Mouse (Mus musculus) embryonic facial prominence, embryonic 14.5 days (tissue): ENCODE measurements around the gene Bcl7a. TPM values are rescaled to one million over a fixed set of nuclear protein-coding genes. Genes with fewer than 3 reads are reported as not detected.

Experiments
- ATAC-seq: fragments of 200-750 bp; cut with Nextera tagmentation; 2 replicates; pipeline ENCODE4 v1.8.0; 2017; ENCODE audit warnings: low read depth, moderate number of reproducible peaks, moderate TSS enrichment
- DNase-seq: peaks from one replicate; pipeline ENCODE4 v3.0.0-alpha.2; 2015; ENCODE audit warnings: low spot score
- H3K27ac ChIP-seq: fragments of 300-500 bp; sonication (generic); replicated peaks from 2 replicates; pipeline ENCODE4 v1.5.1; 2014; ENCODE audit warnings: low read depth, mild to moderate bottlenecking, low read length, moderate library complexity
- H3K27me3 ChIP-seq: fragments of 300-500 bp; sonication (generic); replicated peaks from 2 replicates; pipeline ENCODE4 v1.6.1; 2014; ENCODE audit warnings: low read length; ENCODE audit not compliant: control insufficient read depth, insufficient read depth
- H3K36me3 ChIP-seq: fragments of 300-500 bp; sonication (generic); 2 replicates; pipeline ENCODE4 v1.6.1; 2014; ENCODE audit warnings: low read length, mixed read lengths; ENCODE audit not compliant: control insufficient read depth, insufficient read depth
- H3K4me1 ChIP-seq: fragments of 300-500 bp; sonication (generic); 2 replicates; pipeline ENCODE4 v1.6.1; 2014; ENCODE audit warnings: antibody characterized with exemption, low read length; ENCODE audit not compliant: control insufficient read depth, insufficient read depth
- H3K4me2 ChIP-seq: fragments of 300-500 bp; sonication (generic); 2 replicates; pipeline ENCODE4 v1.6.1; 2014; ENCODE audit warnings: low read depth, mild to moderate bottlenecking, low read length, moderate library complexity, mixed read lengths
- H3K4me3 ChIP-seq: fragments of 300-500 bp; sonication (generic); 2 replicates; pipeline ENCODE4 v1.5.1; 2014; ENCODE audit warnings: low read depth, mild to moderate bottlenecking, low read length
- H3K9ac ChIP-seq: fragments of 300-500 bp; sonication (generic); 2 replicates; pipeline ENCODE4 v1.6.1; 2014; ENCODE audit warnings: low read depth, mild to moderate bottlenecking, low read length, moderate library complexity, mixed read lengths
- H3K9me3 ChIP-seq: fragments of 300-500 bp; sonication (generic); 2 replicates; pipeline ENCODE4 v1.6.1; 2016; ENCODE audit warnings: low read length; ENCODE audit not compliant: control insufficient read depth
- WGBS: fragments of 180-500 bp; shearing (Covaris S2); extraction: QIAGEN DNeasy Blood & Tissue Kit; methylation state at CpG from one replicate; pipeline ENCODE4 v1.1.7; 2014; 5-methylcytosine and 5-hydroxymethylcytosine counted together
- polyA plus RNA-seq: library from polyadenylated mRNA; unstranded; fragments of >200 nt; fragmentation: Nextera tagmentation; extraction: Ambion mirVana; gene quantifications from 2 replicates; pipeline ENCODE4 v1.2.1, GENCODE M21; 2014

The Bcl7a gene
- polyA plus RNA-seq, 1 experiment from 2014 or later: 19.1 TPM

GRCm38 (mm10) chr5:123377120-123377955 lies 33.7 kb downstream of the Bcl7a start:
- H3K4me2 ChIP-seq: no peak overlapping the region
- ATAC-seq (peak; percentile 44; the same call in 1 of the 2 replicates), DNase-seq (peak; percentile 54)
- 69% methylated on average over 15 of the region's 15 CpGs for WGBS
- H3K27me3 ChIP-seq: no peaks in the 10 kb centered on the region
- no peaks in the 10 kb centered on the region for H3K4me1 ChIP-seq
- peaks cover 25% of the 10 kb centered on the region for H3K36me3 ChIP-seq
- H3K4me3 ChIP-seq: no peak overlapping the region
- H3K9ac ChIP-seq: no peak overlapping the region
- H3K27ac ChIP-seq: no peak overlapping the region; the same call in 1 of the 2 replicates
- no peaks in the 10 kb centered on the region for H3K9me3 ChIP-seq

- H3K4me1 ChIP-seq: no peaks in the 10 kb centered on the region
- no peak overlapping the region for H3K27ac ChIP-seq
- no peak overlapping the region for H3K4me3 ChIP-seq
- ATAC-seq (no peak), DNase-seq (no peak)
- 49% methylated on average over 9 of the region's 9 CpGs for WGBS
- H3K9me3 ChIP-seq: no peaks in the 10 kb centered on the region
- H3K36me3 ChIP-seq: peaks cover 12% of the 10 kb centered on the region
- no peaks in the 10 kb centered on the region for H3K27me3 ChIP-seq
- H3K9ac ChIP-seq: no peak overlapping the region
- H3K4me2 ChIP-seq: no peak overlapping the region
Measured at GRCm38 (mm10) chr5:123378712-123379111, 35.1 kb downstream of the Bcl7a start.

GRCm38 (mm10) chr5:123379504-123379931 lies 35.9 kb downstream of the Bcl7a start:
- Histone ChIP-seq H3K9me3 (no peaks in the 10 kb centered on the region), H3K9ac (peak overlapping the region; percentile 15; the same call in 1 of the 2 replicates), H3K4me3 (no peak overlapping the region), H3K27ac (no peak overlapping the region), H3K4me1 (no peaks in the 10 kb centered on the region), H3K36me3 (peaks cover 4% of the 10 kb centered on the region; the same call in 1 of the 2 replicates), H3K27me3 (no peaks in the 10 kb centered on the region), H3K4me2 (no peak overlapping the region)
- DNase-seq (no peak), ATAC-seq (no peak)
- 27% methylated on average over 5 of the region's 5 CpGs for WGBS

- ATAC-seq: 0 out of 2 replicates have a peak, but pooled peaks have one; percentile 24
- Histone ChIP-seq H3K4me1 (no peaks in the 10 kb centered on the region), H3K27me3 (no peaks in the 10 kb centered on the region), H3K9me3 (no peaks in the 10 kb centered on the region), H3K9ac (no peak overlapping the region), H3K4me2 (peak overlapping the region; percentile 10; the same call in 1 of the 2 replicates), H3K27ac (no peak overlapping the region), H3K4me3 (no peak overlapping the region), H3K36me3 (no peaks in the 10 kb centered on the region)
- peak; percentile 53 for DNase-seq
- 15% methylated on average over 20 of the region's 20 CpGs for WGBS
Measured at GRCm38 (mm10) chr5:123381968-123382367, 38.3 kb downstream of the Bcl7a start.

- H3K27me3 ChIP-seq: no peaks in the 10 kb centered on the region
- no peaks in the 10 kb centered on the region for H3K4me1 ChIP-seq
- 93% methylated on average over 8 of the region's 8 CpGs for WGBS
- H3K9me3 ChIP-seq: no peaks in the 10 kb centered on the region
- H3K4me2 ChIP-seq: no peak overlapping the region
- H3K36me3 ChIP-seq: no peaks in the 10 kb centered on the region
- no peak overlapping the region for H3K9ac ChIP-seq
- no peak overlapping the region for H3K27ac ChIP-seq
- ATAC-seq (no peak), DNase-seq (no peak)
- H3K4me3 ChIP-seq: no peak overlapping the region
Measured at GRCm38 (mm10) chr5:123382686-123383085, 39.1 kb downstream of the Bcl7a start.

GRCm38 (mm10) chr5:123388452-123388851 lies 44.8 kb downstream of the Bcl7a start:
- Histone ChIP-seq H3K9me3 (no peaks in the 10 kb centered on the region), H3K4me2 (no peak overlapping the region), H3K27ac (no peak overlapping the region), H3K27me3 (no peaks in the 10 kb centered on the region), H3K9ac (no peak overlapping the region), H3K4me1 (no peaks in the 10 kb centered on the region), H3K36me3 (no peaks in the 10 kb centered on the region), H3K4me3 (no peak overlapping the region)
- no peak for DNase-seq
- 28% methylated on average over 3 of the region's 3 CpGs for WGBS
- no peak for ATAC-seq

GRCm38 (mm10) chr5:123390536-123391441 lies 47.2 kb downstream of the Bcl7a start:
- Histone ChIP-seq H3K4me1 (peaks cover 7% of the 10 kb centered on the region), H3K9me3 (no peaks in the 10 kb centered on the region), H3K4me2 (peak overlapping the region; percentile 53), H3K4me3 (peak overlapping the region; percentile 39), H3K27me3 (no peaks in the 10 kb centered on the region), H3K9ac (peak overlapping the region; percentile 48), H3K36me3 (no peaks in the 10 kb centered on the region), H3K27ac (no peak overlapping the region)
- no peak for ATAC-seq
- no peak for DNase-seq
- WGBS: 5% methylated on average over 15 of the region's 17 CpGs

- WGBS: 3% methylated on average over 5 of the region's 5 CpGs
- Histone ChIP-seq H3K27me3 (no peaks in the 10 kb centered on the region), H3K36me3 (no peaks in the 10 kb centered on the region), H3K9me3 (no peaks in the 10 kb centered on the region), H3K4me1 (peaks cover 13% of the 10 kb centered on the region), H3K27ac (no peak overlapping the region), H3K9ac (peak overlapping the region; percentile 48), H3K4me2 (peak overlapping the region; percentile 53), H3K4me3 (peak overlapping the region; percentile 39)
- DNase-seq (peak; percentile 89), ATAC-seq (no peak)
Measured at GRCm38 (mm10) chr5:123391442-123391809, 47.8 kb downstream of the Bcl7a start.
